Mouse (Mus musculus) ES-Bruce4 (cell line): Measurements from ENCODE around the gene Jun.

Experiments
- CTCF ChIP-seq: IDR thresholded peaks from one replicate; pipeline ENCODE4 v1.8.1; 2011; ENCODE audit warnings: low read depth, low read length
- POLR2A ChIP-seq: IDR thresholded peaks from one replicate; pipeline ENCODE4 v1.8.1; 2011; ENCODE audit warnings: low read length; ENCODE audit not compliant: insufficient read depth

GRCm38 (mm10) chr4:95008175-95009057, 43.6 kb downstream of the Jun start:
- TF ChIP-seq CTCF (peak; percentile 67), POLR2A (no peak)
